In the genomic region with DNA sequence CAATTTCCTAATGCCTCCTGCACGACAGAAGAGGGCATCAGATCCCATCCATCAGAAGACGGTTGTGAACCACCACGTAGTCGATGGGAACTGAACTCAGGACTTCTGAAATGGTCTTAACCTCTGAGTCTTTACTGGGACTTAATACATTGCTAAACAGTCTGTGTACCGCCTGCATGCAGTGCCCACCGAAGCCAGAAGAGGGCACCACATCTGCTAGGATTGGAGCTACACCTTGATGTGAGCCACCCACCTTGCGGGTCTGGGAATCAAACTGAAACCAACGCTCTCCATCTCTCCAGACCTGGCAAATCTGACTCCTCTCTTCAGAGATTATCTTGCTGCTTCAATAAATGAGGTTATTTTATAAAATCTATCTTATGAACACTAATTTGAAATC, we compare ENCODE assay signal across 8 mouse cellular contexts. TPM values are rescaled to one million over a fixed set of nuclear protein-coding genes. Genes with fewer than 3 reads are reported as not detected.
DNase-seq lines count a peak whose midpoint lies in the region.

No protein-coding gene starts in this region.

- intact Hi-C loops in heart, postnatal 25 days (cut with DNase I) = no loop called here
- intact Hi-C loops in heart, postnatal 36 days (cut with DNase I) = no loop called here

- DNase-seq in heart, adult 11 months = peak; percentile 89
- no peak for DNase-seq in heart, postnatal 25 days (ENCODE audit: low spot score)
- DNase-seq in right cerebral cortex, postnatal 4 days = peak; percentile 40
- DNase-seq in right cerebral cortex, postnatal 25 days = no peak
- DNase-seq in c-Kit-positive CD71-positive TER-119-positive erythroid progenitor cells, embryonic 14.5 days (ENCODE audit: low spot score) = peak; percentile 60
- DNase-seq in heart, postnatal 36 days = peak; percentile 18 to 42
- peak; percentile 71 for DNase-seq in naive thymus-derived CD4-positive, alpha-beta T cell, adult 2 months (ENCODE audit: low read depth)
- DNase-seq in layer of hippocampus, adult 18-20 months (ENCODE audit: low spot score in 2 of 2) = no peak

RNA-seq across cellular contexts. Expression of a gene that starts 3.7 kb away (rescaled TPM):
- 10 to 100 TPM; 15.6 to 18.3 TPM for total RNA-seq in heart, postnatal 25 days (2021)
- total RNA-seq in heart, postnatal 36 days (2021) = 10 to 100 TPM; 16.7 to 18.6 TPM
- 10 to 100 TPM; 42.6 to 47.0 TPM for total RNA-seq in layer of hippocampus, adult 18-20 months (2021)

Comparison
In these comparisons a context has a peak if more than half of its experiments do, and no peak if none do; other contexts are left out.
1. DNase-seq: peak in heart, adult 11 months (single experiment), right cerebral cortex, postnatal 4 days (single experiment), c-Kit-positive CD71-positive TER-119-positive erythroid progenitor cells, embryonic 14.5 days (single experiment), heart, postnatal 36 days (2 of 2) and naive thymus-derived CD4-positive, alpha-beta T cell, adult 2 months (single experiment); none in heart, postnatal 25 days (single experiment), right cerebral cortex, postnatal 25 days (single experiment) and layer of hippocampus, adult 18-20 months (0 of 2).